Mouse (Mus musculus) cerebellum, adult 9-11 months (tissue): Measurements from ENCODE around the gene Tomm40.

ENCODE experiments used
- DNase-seq: peaks from one replicate; pipeline ENCODE4 v3.0.0; 2022

Tomm40 gene

DNA sequence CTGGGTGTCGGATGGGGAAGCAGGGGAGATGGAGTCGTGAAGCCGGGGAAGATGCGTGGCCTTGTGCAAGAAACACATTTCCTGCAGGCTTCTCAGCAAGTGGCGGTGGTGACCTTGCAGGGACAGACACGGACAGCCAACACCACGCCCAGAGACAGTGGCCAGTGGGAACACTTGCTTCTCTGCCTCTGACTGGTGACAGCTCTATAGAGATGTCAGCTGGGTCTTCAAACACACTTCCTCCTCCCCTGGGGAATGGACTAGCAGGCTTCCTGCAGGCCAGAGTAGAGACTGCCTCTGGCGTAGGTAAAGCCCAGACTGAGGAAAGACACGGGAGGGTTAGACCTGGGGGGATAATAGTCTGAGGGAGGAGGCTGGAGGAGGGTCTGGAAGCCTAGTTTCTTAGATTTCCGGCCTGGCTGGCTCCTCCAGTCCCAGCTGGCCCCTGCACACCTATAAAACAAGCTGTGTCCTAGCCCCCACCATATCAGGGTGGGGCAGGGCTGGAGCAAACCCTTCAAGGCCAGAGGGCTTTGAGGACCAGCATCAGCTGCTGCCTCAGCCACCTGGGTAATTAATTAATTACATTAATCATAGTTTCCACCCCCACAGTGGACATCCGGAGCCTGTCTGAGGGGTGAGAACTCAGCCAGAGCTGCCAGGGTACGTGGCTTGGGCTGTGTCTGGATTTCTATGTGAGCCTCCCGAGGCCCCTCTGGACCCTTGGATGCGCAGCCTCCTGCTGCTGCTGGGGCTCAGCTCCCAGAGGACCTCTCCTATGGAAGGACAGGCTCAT lies 29.6 kb upstream of the Tomm40 start:
- no peak for DNase-seq

DNA sequence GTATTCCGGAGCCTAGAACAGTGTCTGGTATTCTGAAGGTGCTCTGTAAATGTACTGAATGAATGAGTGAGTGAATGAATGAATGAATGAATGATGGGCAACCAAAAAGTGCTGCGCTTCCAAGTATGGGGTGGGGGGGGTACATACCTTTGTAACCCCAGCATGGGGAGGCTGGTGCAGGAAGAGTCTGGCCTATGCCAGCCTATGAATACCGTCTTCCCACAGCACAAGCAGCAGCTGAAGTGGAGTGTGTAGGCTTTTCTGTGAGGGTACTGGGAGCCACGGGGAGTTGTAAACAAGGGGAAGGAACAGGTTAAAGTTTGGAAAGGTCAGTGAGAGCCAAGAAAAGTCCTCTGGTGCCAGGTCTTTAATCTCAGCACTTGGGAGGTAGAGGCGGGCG lies 28.6 kb upstream of the Tomm40 start:
- DNase-seq: no peak

DNA sequence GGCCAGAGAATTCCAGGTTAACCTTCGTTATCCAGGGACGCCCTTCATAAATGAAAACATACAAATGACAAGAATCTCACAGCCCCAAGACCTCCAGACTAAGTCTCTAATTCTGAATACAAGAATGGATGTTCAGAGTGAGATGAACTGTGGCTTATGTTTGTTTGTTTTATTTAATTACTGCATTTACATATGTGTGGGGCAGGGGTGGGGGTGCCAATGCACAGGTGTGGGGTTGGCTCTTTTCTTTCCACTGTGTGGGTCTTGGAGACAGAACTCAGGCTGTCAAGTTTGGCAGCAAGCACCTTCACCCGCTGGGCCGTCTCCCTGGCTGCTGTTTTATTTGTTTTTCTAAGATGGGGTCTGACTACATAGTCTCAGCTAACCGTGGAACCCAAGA lies 27.2 kb upstream of the Tomm40 start:
- DNase-seq: no peak

DNA sequence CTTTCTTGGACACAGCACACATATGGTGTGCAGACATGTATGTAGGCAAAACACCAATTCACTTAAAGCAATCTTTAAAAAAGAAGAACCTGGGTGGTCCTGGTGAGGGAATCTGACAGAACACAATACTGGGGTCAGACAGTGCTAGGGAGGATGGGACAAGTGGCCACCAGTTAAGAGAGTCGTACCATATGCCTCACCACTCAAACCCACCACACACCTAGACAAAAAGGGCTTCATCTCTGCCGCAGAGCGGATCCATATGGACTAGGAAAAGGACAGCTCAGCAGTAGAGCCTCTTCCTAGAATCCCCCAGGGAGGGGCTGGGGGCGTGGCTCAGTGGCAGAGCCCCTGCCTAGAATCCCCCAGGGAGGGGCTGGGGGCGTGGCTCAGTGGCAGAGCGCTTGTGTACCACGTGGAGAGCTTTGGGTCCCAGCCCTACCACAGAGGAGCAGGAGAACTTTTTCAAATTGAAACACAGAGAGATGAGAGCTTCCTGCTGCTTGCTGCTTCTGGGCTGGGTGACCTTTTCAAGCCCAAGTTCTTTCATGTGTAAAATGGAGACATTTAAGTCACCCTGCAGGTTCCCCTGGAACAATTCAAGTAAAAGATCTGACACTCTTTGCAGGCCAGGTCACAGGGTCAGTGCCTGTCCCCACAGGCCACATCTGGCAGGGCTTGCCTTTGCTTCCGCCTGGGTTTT lies 26.2 kb upstream of the Tomm40 start:
- DNase-seq: no peak

DNA sequence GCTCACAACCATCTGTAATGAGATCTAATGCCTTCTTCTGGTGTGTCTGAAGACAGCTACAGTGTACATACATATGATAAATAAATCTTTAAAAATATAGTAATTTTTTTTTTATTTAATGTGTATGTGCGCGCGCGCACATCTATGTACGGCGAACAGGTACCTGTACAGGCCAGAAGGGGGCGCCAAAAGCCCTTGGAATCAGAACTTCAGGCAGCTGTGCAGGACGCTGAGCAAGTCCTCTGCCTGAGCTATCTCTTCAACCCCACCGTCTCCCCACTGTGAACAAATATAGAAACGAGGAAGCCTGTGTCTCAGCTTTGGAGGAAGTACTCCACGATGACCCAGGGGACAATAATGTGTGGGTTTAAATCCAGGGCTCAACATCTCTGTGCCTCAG lies 25.0 kb upstream of the Tomm40 start:
- DNase-seq: no peak

DNA sequence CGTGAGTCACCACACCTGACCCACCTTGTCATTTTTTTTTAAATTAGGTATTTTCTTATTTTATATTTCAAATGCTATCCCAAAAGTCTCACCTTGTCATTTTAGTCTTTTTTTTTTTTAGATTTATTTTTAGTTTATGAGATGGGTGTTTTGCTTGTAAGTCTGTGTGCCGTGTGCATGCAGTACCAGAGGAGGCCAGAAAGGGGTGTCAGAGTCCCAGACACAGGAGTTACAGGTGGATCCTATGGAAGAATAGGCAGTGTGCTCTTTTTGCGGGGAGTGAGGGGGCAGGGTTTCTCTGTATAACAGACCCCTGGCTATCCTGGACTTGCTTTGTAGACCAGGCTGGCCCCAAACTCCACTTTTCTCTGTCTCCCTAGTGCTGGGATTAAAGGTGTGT lies 23.5 kb upstream of the Tomm40 start:
- no peak for DNase-seq

DNA sequence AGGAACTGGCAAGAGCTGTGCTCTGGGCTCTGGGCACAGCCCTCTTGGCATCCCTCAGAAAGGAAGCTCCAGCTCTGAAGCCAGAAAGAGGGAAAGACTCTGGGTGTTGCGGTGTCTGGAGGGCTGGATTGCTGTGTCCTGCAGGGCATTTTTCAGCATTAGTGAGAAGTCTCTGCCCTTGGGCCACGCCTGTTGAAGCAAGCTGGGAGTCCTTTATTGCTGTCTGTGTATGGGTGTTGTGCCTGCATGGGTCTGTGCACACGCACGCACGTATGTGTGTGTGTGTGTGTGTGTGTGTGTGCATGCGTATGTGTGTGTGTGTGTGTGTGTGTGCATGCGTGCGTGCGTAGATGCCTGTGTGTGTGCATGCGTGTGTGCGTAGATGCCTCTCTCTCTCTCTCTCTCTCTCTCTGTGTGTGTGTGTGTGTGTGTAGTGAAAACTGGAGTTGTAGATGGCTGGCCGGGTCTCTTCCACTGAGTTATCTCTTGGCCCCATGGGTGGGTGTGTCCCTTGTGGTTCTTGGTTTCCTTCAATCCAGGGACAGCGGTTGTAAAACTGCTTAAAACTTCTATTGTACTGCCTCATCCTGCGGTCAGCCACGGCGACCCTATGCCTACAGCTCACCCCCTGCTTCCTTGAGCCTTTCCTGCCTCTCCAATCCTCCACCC lies 21.3 kb upstream of the Tomm40 start:
- no peak for DNase-seq

DNA sequence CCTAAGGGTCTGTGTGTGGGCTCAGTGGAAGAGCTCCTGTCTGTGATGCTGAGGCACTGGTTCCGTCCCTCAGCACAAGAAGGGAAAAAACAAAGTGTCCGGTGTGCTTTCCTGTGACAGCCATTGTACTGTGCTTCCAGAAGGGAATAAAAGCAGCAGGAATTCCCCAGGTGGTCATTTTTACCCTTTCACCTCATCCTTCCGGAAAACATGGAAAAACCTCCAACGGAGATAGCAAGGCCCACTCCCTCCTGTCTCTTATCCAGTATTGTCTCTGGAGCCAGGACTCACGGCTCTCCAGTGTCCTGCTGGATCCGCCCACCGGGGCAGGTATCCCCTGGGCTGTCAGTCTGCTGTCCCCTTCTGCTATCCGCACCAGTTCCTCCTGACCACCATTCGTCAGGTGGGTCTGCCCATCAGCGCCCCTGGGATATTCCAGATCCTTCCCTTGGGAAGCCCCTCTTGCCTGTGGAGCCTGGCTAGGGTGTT lies 19.0 kb upstream of the Tomm40 start:
- DNase-seq: no peak

DNA sequence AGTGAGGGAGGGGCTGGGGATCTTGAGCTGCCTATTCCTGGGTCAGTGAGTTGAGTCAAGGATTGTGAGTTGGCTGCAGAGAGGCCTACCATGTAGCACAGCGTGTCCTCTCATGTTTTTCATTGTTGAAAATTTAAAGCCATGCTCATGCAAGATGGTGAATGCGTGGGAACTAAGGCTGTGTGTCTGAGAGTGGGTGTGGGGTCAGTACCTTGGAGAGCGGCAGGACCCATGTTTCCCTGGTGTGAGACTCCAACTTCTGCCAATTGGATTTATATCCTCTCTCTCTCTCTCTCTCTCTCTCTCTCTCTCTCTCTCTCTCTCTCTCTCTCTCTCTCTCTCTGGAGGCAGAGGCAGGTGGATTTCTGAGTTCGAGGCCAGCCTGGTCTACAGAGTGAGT lies 11.3 kb upstream of the Tomm40 start:
- DNase-seq: no peak

DNA sequence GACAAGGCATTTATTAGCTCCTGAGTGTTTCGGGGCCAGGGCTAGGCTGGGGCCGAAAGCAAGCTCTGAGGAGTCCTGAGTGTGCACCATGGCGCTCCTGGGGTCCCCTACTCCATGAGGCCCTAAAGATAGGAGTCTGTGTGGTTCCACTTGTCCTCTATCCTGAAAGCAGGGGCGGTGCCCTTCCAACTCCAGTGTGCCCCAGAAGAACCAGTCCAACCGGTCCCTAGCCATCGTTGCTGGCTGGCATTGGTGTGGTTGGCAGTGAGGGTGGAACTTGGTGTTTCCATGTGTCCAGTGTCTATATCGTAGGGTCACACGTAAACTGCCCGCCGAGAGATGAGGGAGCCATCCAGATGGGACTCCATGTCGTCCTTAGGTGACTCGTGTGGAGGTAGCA lies 8.9 kb upstream of the Tomm40 start:
- no peak for DNase-seq

DNA sequence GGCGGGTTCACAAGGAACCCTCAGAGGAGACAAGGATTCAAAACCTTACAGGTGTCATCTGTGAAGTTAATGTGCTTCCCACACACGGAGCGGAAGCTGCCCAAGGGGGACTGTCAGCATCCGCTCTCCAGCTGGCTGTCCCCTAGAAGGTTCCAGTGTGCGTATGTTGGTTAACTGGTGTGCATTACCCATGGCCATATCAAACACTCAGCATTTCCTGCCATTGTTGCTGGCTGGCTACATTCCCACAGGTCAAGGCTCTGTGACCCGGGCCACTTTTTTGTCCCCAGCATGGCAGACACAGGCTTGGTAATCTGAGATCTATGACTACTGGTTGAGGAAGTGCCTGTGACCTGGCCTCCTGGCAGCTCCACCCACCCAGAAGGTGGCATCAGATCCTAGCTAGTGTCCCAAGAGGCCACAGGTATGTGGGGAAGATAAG lies 7.5 kb upstream of the Tomm40 start:
- DNase-seq: no peak

DNA sequence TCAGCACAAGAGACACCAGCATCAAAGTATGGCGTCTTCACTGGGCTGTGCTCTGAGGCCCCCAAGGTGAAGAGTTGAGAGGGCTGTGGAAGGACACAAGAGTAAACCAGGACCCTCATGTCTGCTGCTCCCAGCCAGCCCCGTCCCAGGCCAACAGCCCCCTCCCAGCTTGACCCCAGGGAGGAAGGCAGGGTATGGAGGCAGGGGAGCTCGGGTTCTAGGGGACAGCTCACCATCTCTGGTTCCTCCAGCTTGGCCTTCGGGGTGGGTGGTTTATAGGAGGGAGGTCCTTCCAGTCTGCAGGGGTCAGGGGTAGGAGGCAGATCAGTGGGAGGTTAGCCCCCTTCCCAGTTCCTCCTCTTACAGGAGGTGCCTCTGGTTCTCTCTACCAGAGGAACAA lies 4.0 kb upstream of the Tomm40 start:
- peak; percentile 44 for DNase-seq

DNA sequence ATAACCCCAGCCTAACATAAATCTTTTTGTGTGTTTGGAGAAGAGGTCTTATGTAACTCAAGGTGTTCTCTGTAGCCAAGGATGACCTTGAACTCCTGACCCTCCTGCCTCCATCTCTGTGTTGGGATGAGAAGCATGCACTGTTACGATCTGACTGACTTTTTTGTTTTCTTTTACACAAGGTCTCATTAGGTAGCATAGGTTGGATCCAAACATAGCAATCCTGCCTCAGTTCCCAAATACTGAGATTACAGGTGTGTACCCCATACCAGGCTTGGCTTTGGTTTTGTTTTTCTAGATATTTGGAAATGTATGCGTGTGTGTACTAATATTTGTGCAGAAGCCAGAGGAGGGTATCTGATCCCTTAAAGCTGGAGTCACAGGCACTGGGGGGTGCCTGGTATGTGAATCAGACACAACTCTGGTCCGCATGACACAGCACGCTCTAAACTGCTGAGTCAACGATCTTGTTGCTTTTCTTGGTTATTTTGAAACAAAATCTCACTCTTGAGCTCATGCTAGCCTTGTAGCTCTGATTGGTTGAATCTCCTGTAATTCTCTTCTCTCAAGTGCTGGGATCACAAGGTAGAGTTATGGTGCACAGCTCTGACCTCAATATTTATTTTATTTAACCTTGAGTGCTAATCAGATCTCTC lies 3.2 kb upstream of the Tomm40 start:
- DNase-seq: peak; percentile 29

DNA sequence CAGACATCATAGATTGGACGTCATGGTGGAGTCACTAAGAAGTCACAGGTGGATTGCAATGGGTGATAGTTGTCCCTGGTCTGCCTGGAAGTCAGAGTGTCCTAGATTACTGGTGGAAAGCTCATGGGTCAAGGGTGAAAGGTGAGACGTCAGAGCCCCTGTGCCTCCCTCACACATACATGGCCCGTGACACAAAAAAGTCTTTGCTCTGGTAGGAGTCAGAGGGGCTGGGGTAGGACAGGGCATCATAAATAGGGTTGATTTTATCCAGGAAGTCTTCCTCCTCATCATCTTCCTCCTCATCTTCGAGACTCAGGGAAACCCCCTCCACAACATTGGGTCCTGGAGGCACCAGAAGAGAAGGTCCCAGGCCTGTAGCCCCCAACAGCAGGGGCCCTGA lies 2.1 kb upstream of the Tomm40 start:
- peak; percentile 65 for DNase-seq

DNA sequence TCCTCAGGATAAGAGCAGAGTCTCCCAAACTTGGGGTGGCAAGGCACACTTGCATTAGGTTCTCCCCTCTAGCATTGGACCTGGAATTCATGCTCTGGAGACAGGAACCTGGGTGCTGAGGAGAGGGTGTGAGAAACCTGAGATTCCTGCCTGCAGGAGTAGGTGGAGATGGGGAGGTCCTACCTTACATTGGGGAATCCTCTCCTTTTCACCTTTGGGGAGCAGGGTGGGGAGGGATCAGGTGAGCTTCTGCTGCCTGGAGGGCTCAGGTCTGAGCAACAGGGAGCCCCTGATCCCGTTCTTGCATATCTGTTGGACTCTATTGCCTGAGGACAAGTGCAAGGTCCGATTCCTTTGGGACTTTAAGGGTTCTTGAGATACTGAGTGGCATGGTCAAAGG lies 1.6 kb upstream of the Tomm40 start:
- peak; percentile 73 for DNase-seq

DNA sequence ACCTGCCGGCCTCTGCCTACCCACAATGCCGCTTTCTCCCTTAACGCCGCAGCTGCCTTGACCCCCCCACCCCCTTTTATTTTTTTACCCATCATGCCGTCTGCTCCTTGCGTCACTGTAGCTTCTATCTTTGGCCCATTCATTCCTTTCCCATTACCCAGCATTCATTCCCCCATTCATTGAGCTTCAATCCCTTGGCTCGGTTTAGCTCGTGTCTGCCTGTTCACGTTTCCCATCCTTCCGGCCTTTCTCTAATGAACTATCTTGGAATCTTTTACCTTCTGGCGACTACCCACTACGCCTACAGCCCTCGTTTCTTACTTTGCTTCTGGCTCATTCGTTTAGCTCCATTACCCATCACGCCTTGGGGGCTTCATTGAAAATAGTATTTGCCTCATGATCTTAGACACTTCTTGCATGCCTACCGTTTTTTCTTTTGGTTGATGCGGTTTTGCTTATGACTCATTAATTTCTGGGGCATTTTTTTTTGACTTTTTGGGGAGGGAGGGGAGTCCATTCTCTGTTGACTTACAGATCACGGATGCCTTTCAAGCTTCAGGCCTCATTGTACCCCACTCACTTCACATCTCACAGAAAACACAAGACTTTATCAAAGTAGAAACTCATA lies 931 bp upstream of the Tomm40 start:
- no peak for DNase-seq

DNA sequence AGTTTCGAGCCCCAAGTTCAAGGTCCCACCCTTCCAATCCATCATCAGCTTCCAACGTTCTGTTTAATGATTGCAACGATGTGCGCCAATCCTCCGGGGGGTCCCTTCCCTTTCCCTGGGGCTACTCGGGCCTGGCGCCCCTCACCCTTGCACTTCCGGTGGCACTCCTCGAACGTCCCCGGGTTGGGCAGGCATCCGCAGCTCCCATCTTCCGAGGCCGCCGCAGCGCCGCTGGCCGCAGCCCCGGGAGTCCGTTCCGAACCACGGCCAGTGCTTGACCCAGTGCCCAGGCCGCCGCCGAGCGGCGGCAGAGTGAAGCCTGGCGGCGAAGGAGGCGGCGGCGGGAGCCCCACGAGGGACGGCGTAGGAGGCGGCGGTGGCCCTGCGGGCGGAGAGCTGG lies 402 bp downstream of the Tomm40 start:
- no peak for DNase-seq

DNA sequence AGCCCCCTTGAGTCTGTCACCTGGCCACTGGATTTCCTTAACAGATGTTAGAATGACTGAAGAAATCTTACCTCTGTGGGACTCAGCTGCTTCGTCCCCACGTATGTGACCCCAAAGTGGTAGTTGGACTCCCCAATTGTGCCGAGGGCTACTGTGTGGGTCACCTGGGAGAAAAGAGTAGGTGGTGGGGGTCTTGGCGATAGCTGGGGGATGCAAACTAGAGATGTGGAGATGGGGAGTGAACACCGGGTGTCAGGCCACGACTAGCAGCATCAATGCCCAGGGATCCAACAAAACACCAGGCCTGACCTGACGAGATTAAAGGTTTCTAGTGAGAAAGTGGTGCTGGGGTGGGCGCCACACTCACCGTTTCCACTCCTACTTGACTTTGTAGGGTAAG lies 1.6 kb downstream of the Tomm40 start:
- no peak for DNase-seq

DNA sequence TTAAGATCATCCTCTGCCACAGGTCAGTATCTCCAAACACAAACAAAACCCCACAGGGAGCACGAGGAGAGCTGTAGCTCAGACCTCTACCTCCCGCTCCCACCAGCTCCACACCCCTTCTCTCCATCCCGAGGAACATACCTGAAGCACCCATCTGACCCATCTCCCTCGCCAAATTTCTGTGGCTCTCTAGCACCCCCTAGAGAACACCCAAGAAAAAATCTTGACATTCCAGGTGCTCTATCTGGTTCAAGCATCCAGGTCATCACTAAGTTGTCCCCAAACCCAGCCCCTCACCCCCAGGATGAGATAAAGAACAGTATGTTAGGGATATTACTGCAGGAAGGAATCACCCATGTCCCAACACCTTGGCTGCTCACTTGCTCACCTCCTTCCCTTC lies 2.0 kb downstream of the Tomm40 start:
- peak; percentile 62 for DNase-seq

DNA sequence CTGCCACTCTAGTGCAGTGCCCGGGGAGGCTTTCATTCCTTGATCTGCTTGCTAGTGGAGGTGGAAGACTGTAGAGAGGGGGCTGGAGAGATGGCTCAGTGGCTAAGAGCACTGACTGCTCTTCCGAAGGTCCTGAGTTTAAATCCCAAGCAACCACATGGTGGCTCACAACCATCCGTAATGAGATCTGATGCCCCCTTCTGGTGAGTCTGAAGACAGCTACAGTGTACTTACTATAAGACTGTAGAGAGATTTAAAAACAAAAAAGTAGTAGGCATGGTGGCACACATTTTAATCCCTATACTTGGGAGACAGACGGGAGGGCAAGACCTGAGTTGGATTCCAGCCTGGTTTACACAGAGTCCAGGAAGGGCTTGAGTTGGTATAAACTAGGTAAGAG lies 2.8 kb downstream of the Tomm40 start:
- DNase-seq: peak; percentile 37

DNA sequence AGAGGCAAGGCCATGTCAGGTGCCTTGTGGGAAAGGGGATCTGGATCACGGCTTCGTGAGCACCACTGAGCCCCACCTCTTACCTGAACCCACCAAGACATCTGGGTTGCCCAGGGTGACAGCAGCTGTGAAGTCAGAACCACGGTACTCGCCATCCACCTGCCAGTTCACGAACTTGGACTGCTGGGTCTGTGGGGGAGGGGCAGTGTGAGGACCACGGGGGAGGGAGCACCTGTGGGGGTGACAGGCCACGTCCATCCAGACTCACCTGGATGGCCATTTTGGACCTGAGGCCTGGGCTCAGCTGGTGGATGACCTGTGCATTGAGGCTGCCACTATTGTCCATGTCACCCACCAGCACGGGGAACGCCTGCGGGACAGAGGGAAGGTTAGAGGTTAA lies 4.6 kb downstream of the Tomm40 start:
- peak; percentile 37 for DNase-seq

DNA sequence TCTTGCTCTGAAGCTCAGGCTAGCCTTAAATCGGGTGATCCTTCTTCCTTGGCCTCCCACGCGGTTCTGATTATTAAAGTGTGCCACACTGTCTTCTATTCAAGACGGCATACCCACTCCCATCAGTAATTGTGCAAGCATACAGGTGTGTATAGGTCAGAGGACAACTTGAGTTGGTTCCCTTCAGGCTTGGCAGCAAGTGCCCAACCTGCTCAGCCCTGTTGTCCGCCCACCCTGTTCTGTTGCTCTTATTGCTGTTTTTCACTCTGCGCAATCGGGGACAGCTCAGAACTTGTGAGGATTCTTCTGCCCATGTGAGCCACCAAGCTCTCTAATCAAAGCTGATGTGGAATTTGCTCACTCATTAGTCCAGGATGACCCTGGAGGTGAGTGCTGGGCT lies 10.0 kb downstream of the Tomm40 start:
- no peak for DNase-seq

DNA sequence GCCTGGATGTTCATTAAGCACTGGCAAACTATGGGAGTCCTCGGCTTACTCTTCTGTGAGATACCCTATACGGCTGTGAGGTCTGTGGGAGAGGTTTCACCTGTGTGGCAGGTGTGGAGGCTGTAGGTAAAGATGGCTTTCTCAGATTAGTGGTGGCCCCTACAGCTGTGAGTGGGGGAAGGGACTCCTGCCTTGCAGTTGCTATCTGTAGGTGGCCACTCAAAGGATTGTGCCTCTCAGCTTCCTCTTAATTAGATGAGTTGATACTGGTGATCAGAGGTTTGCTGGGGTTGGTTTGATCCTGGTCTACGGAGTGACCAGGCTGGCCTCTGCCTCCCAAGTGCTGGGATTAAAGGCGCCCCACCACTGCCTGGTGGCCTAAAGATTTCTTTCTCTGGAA lies 10.8 kb downstream of the Tomm40 start:
- no peak for DNase-seq
